Mouse (Mus musculus) forebrain, postnatal 0 days (tissue): ENCODE measurements at regions not wholly inside any gene's neighbourhood (a gene's known extent, or its start where the extent isn't known, plus 50 kb on each side); places are given as distances from the start of the nearest gene placed in this dataset.
A peak's percentile ranks its signal among the peaks of the same experiment; 100 is the strongest.

ENCODE experiments used
- ATAC-seq: fragments of 200-750 bp; cut with Nextera tagmentation; 2 replicates; pipeline ENCODE4 v1.8.0; 2017; ENCODE audit warnings: mild to moderate bottlenecking, moderate library complexity
- DNase-seq: peaks from one replicate; pipeline ENCODE4 v3.0.0-alpha.2; 2015
- H3K27ac ChIP-seq: fragments of 300-500 bp; sonication (generic); 2 replicates; pipeline ENCODE4 v1.5.1; 2014; ENCODE audit warnings: low read depth, mild to moderate bottlenecking, antibody characterized with exemption, low read length, moderate library complexity, mixed read lengths
- H3K27me3 ChIP-seq: fragments of 300-500 bp; sonication (generic); 2 replicates; pipeline ENCODE4 v1.6.1; 2014; ENCODE audit warnings: mild to moderate bottlenecking, low read length, mixed read lengths; ENCODE audit not compliant: insufficient read depth
- H3K36me3 ChIP-seq: fragments of 300-500 bp; sonication (generic); 2 replicates; pipeline ENCODE4 v1.6.1; 2014; ENCODE audit warnings: mild to moderate bottlenecking, moderate library complexity; ENCODE audit not compliant: insufficient read depth
- H3K4me1 ChIP-seq: fragments of 300-500 bp; sonication (generic); 2 replicates; pipeline ENCODE4 v1.6.1; 2014; ENCODE audit warnings: antibody characterized with exemption; ENCODE audit not compliant: insufficient read depth
- H3K4me2 ChIP-seq: fragments of 300-500 bp; sonication (generic); 2 replicates; pipeline ENCODE4 v1.6.1; 2014; ENCODE audit warnings: low read depth, mild to moderate bottlenecking, moderate library complexity
- H3K4me3 ChIP-seq: fragments of 300-500 bp; sonication (generic); 2 replicates; pipeline ENCODE4 v1.5.1; 2014; ENCODE audit warnings: low read depth, low read length, mixed read lengths
- H3K9ac ChIP-seq: fragments of 300-500 bp; sonication (generic); 2 replicates; pipeline ENCODE4 v1.6.1; 2014; ENCODE audit warnings: mild to moderate bottlenecking
- H3K9me3 ChIP-seq: fragments of 300-500 bp; sonication (generic); 2 replicates; pipeline ENCODE4 v1.6.1; 2016; ENCODE audit warnings: low read length
- CTCF ChIP-seq: sonication (generic); IDR thresholded peaks from 2 replicates; pipeline ENCODE4 v1.5.1; 2016; ENCODE audit warnings: antibody characterized with exemption, control low read depth, low read depth
- WGBS: fragments of 180-500 bp; shearing (Covaris S2); extraction: QIAGEN DNeasy Blood & Tissue Kit; methylation state at CpG from one replicate; pipeline ENCODE4 v1.1.7; 2014; 5-methylcytosine and 5-hydroxymethylcytosine counted together

DNA sequence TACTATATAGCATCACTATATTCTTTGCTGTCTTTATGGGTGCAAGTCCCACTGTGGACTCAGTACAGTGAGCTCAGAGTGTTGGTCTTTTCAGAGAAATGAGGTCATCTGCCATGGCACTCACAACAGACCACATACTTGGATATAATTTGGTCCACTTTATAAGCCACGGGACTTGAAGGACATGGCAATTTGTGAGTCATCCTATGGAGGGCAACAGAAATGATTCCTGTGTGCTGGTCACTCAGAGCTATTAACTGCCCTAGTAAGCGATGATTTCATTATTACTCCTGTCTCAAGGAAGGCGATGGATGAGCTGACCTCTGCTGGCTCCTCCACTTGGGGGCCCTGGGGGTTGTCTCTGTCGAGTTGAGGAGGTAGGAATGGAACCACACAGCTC lies 345.2 kb upstream of the Trib2 start:
- no peaks in the 10 kb centered on the region for H3K4me1 ChIP-seq
- ATAC-seq, result no peak
- no peak overlapping the region for H3K4me2 ChIP-seq
- no peak for TF ChIP-seq CTCF
- no peaks in the 10 kb centered on the region for H3K36me3 ChIP-seq
- 84% methylated on average over 4 of the region's 4 CpGs for WGBS
- H3K27me3 ChIP-seq, result no peaks in the 10 kb centered on the region
- DNase-seq, result no peak
- H3K27ac ChIP-seq, result no peak overlapping the region
- H3K9ac ChIP-seq, result no peak overlapping the region
- no peaks in the 10 kb centered on the region for H3K9me3 ChIP-seq
- no peak overlapping the region for H3K4me3 ChIP-seq

DNA sequence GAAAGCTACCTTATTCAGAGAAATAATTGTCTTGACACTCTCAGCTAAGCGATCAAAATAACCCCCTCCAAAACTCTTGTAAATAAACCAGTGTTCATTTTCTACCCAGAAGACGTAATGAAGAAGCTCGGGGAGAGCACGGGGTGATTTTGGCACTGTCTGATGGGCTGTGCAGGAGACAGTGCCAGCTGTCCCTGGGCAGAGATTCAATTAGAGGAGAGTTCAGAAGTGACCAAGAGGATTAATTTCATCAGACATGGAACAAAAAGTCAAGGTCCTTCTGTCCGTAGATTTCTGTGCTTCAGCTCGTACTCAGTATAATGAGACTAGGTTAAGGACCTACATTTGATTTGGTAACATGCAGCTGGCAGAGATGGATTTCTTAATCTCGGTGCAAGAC lies 341.2 kb upstream of the Trib2 start:
- no peaks in the 10 kb centered on the region for H3K36me3 ChIP-seq
- no peak overlapping the region for H3K4me3 ChIP-seq
- no peak for TF ChIP-seq CTCF
- WGBS, result 48% methylated on average over 7 of the region's 7 CpGs
- H3K4me1 ChIP-seq, result no peaks in the 10 kb centered on the region; the same call in 1 of the 2 replicates
- no peak overlapping the region for H3K9ac ChIP-seq
- DNase-seq (no peak), ATAC-seq (no peak)
- H3K27me3 ChIP-seq, result no peaks in the 10 kb centered on the region
- H3K27ac ChIP-seq, result no peak overlapping the region
- no peaks in the 10 kb centered on the region for H3K9me3 ChIP-seq
- no peak overlapping the region for H3K4me2 ChIP-seq

DNA sequence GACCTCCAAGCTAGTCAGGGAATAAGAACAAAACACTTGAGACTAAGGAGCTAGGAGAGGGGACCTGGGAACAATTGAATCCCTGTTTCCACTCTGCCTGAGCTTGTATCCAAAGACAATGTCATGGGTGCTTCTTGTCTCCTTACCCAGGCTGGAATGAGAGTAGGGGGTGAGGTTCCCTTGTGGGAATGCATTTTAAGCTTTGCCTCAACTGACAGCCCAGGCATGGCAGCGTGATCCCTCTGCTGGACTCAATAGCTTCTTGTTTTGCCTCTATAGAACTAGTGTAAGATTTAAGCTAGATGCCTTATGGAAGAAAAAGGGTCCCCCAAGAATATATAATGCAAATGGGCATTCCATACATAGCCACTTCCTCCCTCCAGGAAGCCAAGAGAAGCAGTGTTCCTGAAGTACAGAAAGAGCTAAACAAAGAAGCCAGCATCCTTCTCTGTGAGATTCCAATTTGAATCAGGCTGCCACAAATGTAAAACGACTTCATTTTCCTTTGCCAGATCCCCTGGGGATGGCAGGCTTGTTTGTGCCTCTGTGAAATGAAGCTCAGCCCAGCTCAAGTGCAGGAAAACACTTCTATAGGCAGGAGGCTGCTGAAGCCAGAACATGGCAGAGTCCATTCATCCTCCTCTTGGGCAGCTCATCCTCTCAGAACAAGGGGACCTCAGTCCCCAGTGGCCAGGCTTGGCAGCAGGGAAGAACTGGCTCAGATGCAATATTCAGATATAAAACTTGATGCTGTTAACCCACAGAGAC lies 339.3 kb upstream of the Trib2 start:
- peak overlapping the region; percentile 35 for H3K27ac ChIP-seq
- H3K9ac ChIP-seq, result 0 out of 2 replicates have a peak overlapping the region, but pooled peaks have one; percentile 15
- H3K9me3 ChIP-seq, result no peaks in the 10 kb centered on the region
- no peaks in the 10 kb centered on the region for H3K36me3 ChIP-seq
- H3K4me3 ChIP-seq, result no peak overlapping the region
- no peak; the same call in 1 of the 2 replicates for TF ChIP-seq CTCF
- no peaks in the 10 kb centered on the region; the same call in 1 of the 2 replicates for H3K4me1 ChIP-seq
- 6% methylated on average over 2 of the region's 2 CpGs for WGBS
- H3K27me3 ChIP-seq, result no peaks in the 10 kb centered on the region
- H3K4me2 ChIP-seq, result no peak overlapping the region
- ATAC-seq (peak; percentile 93), DNase-seq (peak; percentile 72)

DNA sequence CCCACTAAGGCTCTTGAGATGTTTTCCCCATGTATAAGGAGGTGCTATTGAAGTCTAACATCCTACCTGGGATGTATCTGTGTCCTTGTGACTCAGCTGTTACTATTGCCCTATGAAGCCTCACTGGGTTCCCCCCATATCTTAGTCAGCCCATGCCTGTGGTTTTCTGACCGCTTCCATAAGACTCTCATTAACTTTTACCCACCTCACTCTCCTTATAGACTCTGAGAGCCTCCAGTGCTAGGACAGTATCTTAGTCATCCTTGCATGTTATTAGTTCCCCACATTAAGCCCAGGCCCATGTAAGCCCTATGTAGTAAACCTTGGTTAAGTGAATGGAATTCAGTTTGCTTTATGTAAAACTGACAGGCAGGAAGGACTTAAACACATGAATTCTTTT lies 337.5 kb upstream of the Trib2 start:
- Histone ChIP-seq H3K9me3 (no peaks in the 10 kb centered on the region), H3K9ac (no peak overlapping the region), H3K4me2 (no peak overlapping the region), H3K4me3 (no peak overlapping the region), H3K36me3 (no peaks in the 10 kb centered on the region), H3K4me1 (no peaks in the 10 kb centered on the region; the same call in 1 of the 2 replicates), H3K27ac (no peak overlapping the region), H3K27me3 (no peaks in the 10 kb centered on the region)
- DNase-seq, result no peak
- 88% methylated on average over 1 of the region's 1 CpGs for WGBS
- no peak for ATAC-seq
- TF ChIP-seq CTCF, result no peak

GRCm38 (mm10) chr12:16152108-16152507 lies 335.4 kb upstream of the Trib2 start:
- Histone ChIP-seq H3K9ac (no peak overlapping the region), H3K4me2 (no peak overlapping the region), H3K36me3 (no peaks in the 10 kb centered on the region), H3K4me1 (no peaks in the 10 kb centered on the region; the same call in 1 of the 2 replicates), H3K4me3 (no peak overlapping the region), H3K9me3 (no peaks in the 10 kb centered on the region), H3K27ac (no peak overlapping the region), H3K27me3 (no peaks in the 10 kb centered on the region)
- ATAC-seq (no peak), DNase-seq (no peak)
- WGBS, result 89% methylated on average over 11 of the region's 11 CpGs
- no peak for TF ChIP-seq CTCF

DNA sequence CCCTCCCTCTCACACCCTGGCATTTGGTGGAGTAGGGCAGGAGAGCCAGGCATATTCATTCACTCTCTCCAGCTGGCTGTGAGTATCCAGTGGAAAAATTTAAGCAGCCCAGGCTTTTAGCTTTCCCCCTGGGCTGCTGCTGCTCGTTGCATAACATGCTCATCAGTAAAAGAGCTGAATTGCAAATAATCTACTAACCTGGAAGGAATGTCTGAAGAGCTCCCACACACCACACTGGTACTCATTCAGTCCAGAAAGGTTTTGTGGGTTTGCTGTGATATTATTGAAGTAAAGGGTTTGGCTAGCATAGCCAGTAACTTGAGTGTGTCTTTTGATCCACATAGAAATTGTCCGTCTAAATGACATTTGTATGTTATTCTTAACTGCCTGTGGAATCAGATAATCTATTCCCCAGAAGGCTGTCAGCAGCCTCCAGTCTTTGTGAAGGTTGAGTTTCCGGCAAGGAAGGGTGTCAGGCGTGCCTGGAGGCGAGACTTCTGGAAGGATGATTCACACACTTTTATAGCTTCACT lies 334.5 kb upstream of the Trib2 start:
- Histone ChIP-seq H3K36me3 (no peaks in the 10 kb centered on the region), H3K4me3 (no peak overlapping the region), H3K9me3 (no peaks in the 10 kb centered on the region), H3K9ac (no peak overlapping the region), H3K27ac (no peak overlapping the region), H3K4me2 (no peak overlapping the region), H3K4me1 (no peaks in the 10 kb centered on the region; the same call in 1 of the 2 replicates), H3K27me3 (no peaks in the 10 kb centered on the region)
- DNase-seq, result no peak
- no peak for TF ChIP-seq CTCF
- no peak for ATAC-seq
- 59% methylated on average over 5 of the region's 5 CpGs for WGBS

- H3K9ac ChIP-seq, result no peak overlapping the region
- WGBS, result 74% methylated on average over 2 of the region's 2 CpGs
- H3K4me3 ChIP-seq, result no peak overlapping the region
- ATAC-seq (no peak), DNase-seq (no peak)
- H3K4me1 ChIP-seq, result no peaks in the 10 kb centered on the region
- no peak overlapping the region for H3K27ac ChIP-seq
- no peaks in the 10 kb centered on the region for H3K27me3 ChIP-seq
- no peak for TF ChIP-seq CTCF
- H3K4me2 ChIP-seq, result no peak overlapping the region
- no peaks in the 10 kb centered on the region for H3K9me3 ChIP-seq
- no peaks in the 10 kb centered on the region for H3K36me3 ChIP-seq
Measured at GRCm38 (mm10) chr12:16146919-16147318, 330.2 kb upstream of the Trib2 start.
